Mouse (Mus musculus) heart, embryonic 16.5 days (tissue): ENCODE measurements around the gene Fev. TPM values are rescaled to one million over a fixed set of nuclear protein-coding genes. Genes with fewer than 3 reads are reported as not detected.
A peak's percentile ranks its signal among the peaks of the same experiment; 100 is the strongest.

ENCODE experiments used
- ATAC-seq: fragments of 200-750 bp; cut with Nextera tagmentation; replicated peaks from 2 replicates; pipeline ENCODE4 v1.8.0; 2017; ENCODE audit warnings: moderate number of reproducible peaks; ENCODE audit not compliant: insufficient read depth, low FRiP score; ENCODE audit errors: extremely low read depth
- H3K27ac ChIP-seq: fragments of 300-500 bp; sonication (generic); 2 replicates; pipeline ENCODE4 v1.5.1; 2014; ENCODE audit warnings: mild to moderate bottlenecking, low read length, control low read depth, moderate library complexity
- H3K27me3 ChIP-seq: fragments of 300-500 bp; sonication (generic); 2 replicates; pipeline ENCODE4 v1.6.1; 2014; ENCODE audit warnings: low read length, mixed read lengths; ENCODE audit not compliant: control insufficient read depth, insufficient read depth
- H3K36me3 ChIP-seq: fragments of 300-500 bp; sonication (generic); 2 replicates; pipeline ENCODE4 v1.6.1; 2014; ENCODE audit not compliant: control insufficient read depth, insufficient read depth
- H3K4me1 ChIP-seq: fragments of 300-500 bp; sonication (generic); 2 replicates; pipeline ENCODE4 v1.6.1; 2014; ENCODE audit warnings: low read length, mixed read lengths; ENCODE audit not compliant: control insufficient read depth, insufficient read depth
- H3K4me2 ChIP-seq: fragments of 300-500 bp; sonication (generic); 2 replicates; pipeline ENCODE4 v1.6.1; 2014; ENCODE audit warnings: low read depth, mild to moderate bottlenecking, control low read depth, low read length
- H3K4me3 ChIP-seq: fragments of 300-500 bp; sonication (generic); 2 replicates; pipeline ENCODE4 v1.5.1; 2014; ENCODE audit warnings: mild to moderate bottlenecking, control low read depth, low read length
- H3K9ac ChIP-seq: fragments of 300-500 bp; sonication (generic); 2 replicates; pipeline ENCODE4 v1.6.1; 2014; ENCODE audit warnings: low read length, control low read depth
- H3K9me3 ChIP-seq: fragments of 300-500 bp; sonication (generic); replicated peaks from 2 replicates; pipeline ENCODE4 v1.6.1; 2016; ENCODE audit warnings: low read length; ENCODE audit not compliant: control insufficient read depth
- WGBS: fragments of 180-500 bp; shearing (Covaris S2); extraction: QIAGEN DNeasy Blood & Tissue Kit; methylation state at CpG from one replicate; pipeline ENCODE4 v1.1.7; 2014; 5-methylcytosine and 5-hydroxymethylcytosine counted together
- microRNA counts: library from miRNA; unstranded; fragments of <30 nt; microRNA quantifications from one replicate; lab custom pipeline; 2016
- microRNA-seq: library from miRNA; unstranded; fragments of <30 nt; microRNA quantifications from one replicate; pipeline ENCODE4, GENCODE M21; 2017
- polyA plus RNA-seq: library from polyadenylated mRNA; unstranded; fragments of >200 nt; fragmentation: Nextera tagmentation; extraction: Ambion mirVana; gene quantifications from 2 replicates; pipeline ENCODE4 v1.2.1, GENCODE M21; 2015

Fev gene
- polyA plus RNA-seq, 1 experiment from 2014 or later: 0.66 TPM

DNA sequence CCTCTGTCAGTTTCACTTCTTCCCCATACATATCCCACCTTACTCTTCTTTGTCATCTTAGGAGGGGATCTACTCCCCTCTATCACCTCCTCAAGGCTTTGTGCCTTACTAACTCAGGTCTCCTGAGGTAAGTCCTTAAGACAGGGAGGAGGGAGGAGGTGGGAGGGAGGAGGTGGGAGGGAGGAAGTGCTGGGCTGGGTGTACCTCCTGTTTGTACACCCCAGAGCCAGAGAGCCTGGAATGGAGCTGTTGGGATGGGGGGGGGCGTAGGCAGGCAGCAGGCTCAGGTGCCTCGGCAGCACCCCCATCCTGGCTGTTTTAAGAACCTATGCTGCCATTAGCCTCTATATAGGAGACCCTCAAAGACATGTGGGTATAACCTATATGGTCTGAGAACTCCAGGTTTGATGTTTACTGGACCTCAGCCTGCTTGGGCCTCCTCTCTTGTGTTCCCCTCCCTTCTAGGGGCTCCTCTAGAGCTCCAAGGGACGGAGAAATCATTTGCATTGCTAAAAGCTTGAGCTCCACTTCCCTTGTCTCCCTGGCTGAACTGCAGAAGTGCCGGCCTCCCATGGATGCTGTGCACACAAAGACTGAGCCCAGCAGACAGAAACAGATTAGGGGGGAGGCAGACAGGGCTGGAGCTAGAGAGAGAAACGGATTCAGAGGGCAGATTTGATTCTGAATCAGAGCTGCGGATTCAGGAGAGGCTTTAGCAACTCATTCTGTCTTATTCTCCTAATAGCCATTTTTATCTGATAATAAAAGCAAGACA is 34.0 kb downstream of the Fev start:
- Histone ChIP-seq H3K9me3 (no peaks in the 10 kb centered on the region), H3K4me1 (peaks cover 8% of the 10 kb centered on the region; the same call in 1 of the 2 replicates), H3K4me2 (no peak overlapping the region), H3K4me3 (no peak overlapping the region), H3K27me3 (peaks cover 75% of the 10 kb centered on the region), H3K27ac (no peak overlapping the region), H3K36me3 (no peaks in the 10 kb centered on the region), H3K9ac (no peak overlapping the region)
- no peak for ATAC-seq
- WGBS: 12% methylated on average over 6 of the region's 6 CpGs

DNA sequence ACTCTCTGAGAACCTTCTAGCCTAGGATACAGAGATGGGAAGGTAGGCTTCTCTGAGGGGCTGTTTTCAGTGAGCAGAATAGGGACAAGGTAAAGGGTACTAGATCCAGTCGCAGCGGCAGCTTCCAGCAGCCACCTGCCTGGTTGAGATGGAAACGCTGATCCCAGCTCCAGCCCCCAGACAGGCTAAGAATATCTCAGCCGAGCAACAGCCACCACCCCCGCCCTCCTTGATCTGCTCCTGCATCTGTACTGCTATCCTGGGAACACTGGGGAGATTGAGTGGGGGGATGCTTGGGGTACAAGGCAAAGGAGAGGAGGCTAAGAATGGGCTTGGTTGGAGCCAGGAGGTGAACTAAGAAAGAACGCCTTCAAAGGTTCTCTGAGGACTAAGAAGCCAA is 35.0 kb downstream of the Fev start:
- Histone ChIP-seq H3K27me3 (peaks cover 66% of the 10 kb centered on the region), H3K9me3 (no peaks in the 10 kb centered on the region), H3K4me1 (peaks cover 4% of the 10 kb centered on the region; the same call in 1 of the 2 replicates), H3K4me2 (no peak overlapping the region), H3K36me3 (no peaks in the 10 kb centered on the region), H3K9ac (no peak overlapping the region), H3K4me3 (no peak overlapping the region), H3K27ac (no peak overlapping the region)
- no peak for ATAC-seq
- WGBS: 13% methylated on average over 6 of the region's 6 CpGs

DNA sequence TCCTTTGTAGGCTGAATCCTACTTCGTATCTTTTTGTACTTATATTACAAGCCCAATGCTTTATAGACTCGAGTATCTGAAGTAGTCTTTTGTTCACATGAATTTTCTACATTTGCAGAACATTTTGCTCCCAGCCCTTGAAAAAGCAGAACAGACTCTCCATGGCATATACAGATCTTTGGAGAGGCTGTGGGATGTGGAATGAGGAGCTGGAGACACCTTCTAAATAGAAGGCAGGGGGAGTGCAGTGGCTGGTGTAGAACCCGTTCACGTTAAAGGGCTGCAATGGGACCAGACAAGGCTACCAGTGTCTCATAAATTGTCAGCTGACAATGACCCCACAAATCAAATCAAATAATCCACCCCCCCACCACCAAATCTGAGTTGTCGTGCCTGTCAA is 36.3 kb downstream of the Fev start:
- H3K9me3 ChIP-seq: no peaks in the 10 kb centered on the region
- H3K27me3 ChIP-seq: peaks cover 54% of the 10 kb centered on the region
- no peaks in the 10 kb centered on the region for H3K4me1 ChIP-seq
- H3K27ac ChIP-seq: no peak overlapping the region
- ATAC-seq: no peak
- H3K4me2 ChIP-seq: no peak overlapping the region
- no peak overlapping the region for H3K9ac ChIP-seq
- H3K4me3 ChIP-seq: no peak overlapping the region
- 56% methylated on average over 5 of the region's 5 CpGs for WGBS
- no peaks in the 10 kb centered on the region for H3K36me3 ChIP-seq

DNA sequence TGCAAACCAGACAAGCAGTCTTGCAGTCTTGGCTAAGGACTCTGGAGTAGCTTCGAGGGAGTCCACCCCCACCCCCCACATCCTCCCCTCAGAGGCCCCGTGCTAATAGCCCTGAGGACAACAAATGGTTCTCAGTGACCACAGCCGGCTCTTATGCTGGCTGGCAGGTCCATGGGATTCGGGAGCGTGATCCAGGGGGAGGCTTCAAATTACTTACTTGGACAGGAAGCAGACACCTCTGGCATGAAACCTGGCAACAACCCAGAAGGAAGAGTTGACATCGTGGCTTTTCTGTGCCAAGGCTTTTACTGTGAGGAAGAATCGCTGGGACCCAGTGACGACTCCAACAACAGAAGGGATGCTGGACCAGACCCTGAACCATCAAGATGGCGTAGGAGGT is 38.9 kb downstream of the Fev start:
- no peak overlapping the region for H3K27ac ChIP-seq
- no peaks in the 10 kb centered on the region for H3K9me3 ChIP-seq
- no peak overlapping the region for H3K4me2 ChIP-seq
- 27% methylated on average over 9 of the region's 9 CpGs for WGBS
- H3K9ac ChIP-seq: no peak overlapping the region
- no peaks in the 10 kb centered on the region for H3K36me3 ChIP-seq
- no peak for ATAC-seq
- no peaks in the 10 kb centered on the region for H3K4me1 ChIP-seq
- peaks cover 36% of the 10 kb centered on the region for H3K27me3 ChIP-seq
- H3K4me3 ChIP-seq: no peak overlapping the region

DNA sequence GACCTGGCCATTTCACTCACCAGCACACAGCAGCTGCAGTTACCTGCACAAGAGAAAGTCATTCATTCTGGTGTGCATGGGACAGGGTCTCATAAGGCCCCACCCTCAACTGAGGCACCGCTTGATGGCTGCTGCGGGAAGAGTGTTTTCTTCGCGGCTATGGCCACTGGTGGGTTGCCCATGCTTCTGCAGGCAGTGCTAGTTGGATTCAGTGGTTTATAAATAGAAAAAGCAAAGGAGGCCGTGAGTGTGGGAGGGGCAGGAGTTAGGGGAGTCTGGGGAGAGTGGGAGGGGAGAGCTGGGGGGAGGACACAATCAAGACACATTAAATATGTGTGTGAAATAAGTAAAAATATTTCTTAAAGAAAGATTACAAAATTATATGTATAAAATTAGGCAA is 42.1 kb downstream of the Fev start:
- whole genome bisulfite sequencing: 54% methylated on average over 5 of the region's 5 CpGs
- H3K27ac ChIP-seq: no peak overlapping the region

DNA sequence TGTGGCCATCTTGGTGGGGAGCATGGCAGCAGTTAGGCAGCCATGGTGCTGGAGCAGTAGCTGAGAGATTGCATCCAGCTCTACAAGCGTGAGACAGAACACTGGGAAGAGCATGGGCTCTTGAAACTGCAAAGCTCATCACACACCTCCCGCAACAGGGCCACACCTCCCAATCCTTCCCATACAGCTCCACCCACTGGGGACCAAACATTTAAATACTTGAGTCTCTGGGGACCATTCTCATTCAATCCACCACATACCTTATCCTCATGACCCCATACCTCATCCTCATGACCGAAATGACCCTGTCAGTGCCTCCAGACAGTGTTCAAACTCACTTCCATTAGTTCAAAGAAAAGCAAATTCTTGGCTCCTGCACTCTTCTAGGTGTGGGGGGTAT is 52.0 kb downstream of the Fev start:
- H3K4me2 ChIP-seq: no peak overlapping the region
- H3K4me3 ChIP-seq: no peak overlapping the region
- no peaks in the 10 kb centered on the region for H3K4me1 ChIP-seq
- H3K9me3 ChIP-seq: no peaks in the 10 kb centered on the region
- no peak overlapping the region for H3K9ac ChIP-seq
- WGBS: 65% methylated on average over 3 of the region's 3 CpGs
- H3K27ac ChIP-seq: no peak overlapping the region
- H3K36me3 ChIP-seq: no peaks in the 10 kb centered on the region
- peaks cover 2% of the 10 kb centered on the region; the same call in 1 of the 2 replicates for H3K27me3 ChIP-seq
- ATAC-seq: no peak

More for the DNA sequence above, 42.1 kb downstream of the Fev start:
- Histone ChIP-seq H3K4me3 (no peak overlapping the region), H3K9ac (no peak overlapping the region), H3K4me1 (no peaks in the 10 kb centered on the region), H3K27me3 (peaks cover 14% of the 10 kb centered on the region), H3K36me3 (no peaks in the 10 kb centered on the region), H3K9me3 (no peaks in the 10 kb centered on the region), H3K4me2 (no peak overlapping the region)
- no peak for ATAC-seq

MicroRNAs within 50 kb of the gene (microRNA counts, 519-probe panel; counts per million panel counts)
- microRNA mmu-miR-375 (lab: Ali Mortazavi, UCI): 1,373 counts per million, percentile 8 among the panel's probes with 10 or more counts

Small RNA genes within 50 kb of the gene (microRNA-seq; reads per million reads assigned to microRNA genes)
- 980 reads per million, percentile 79 among the genes with 10 or more reads in this experiment for gene Mir375

Other genes with a start within 250 kb of the Fev start
- gene Ttll4, start 223.7 kb downstream of the Fev start, polyA plus RNA-seq: 7.1 and 10.3 TPM in 2 replicates
- gene Cyp27a1, start 171.8 kb downstream of the Fev start, polyA plus RNA-seq: 12.4 and 13.3 TPM in 2 replicates
- gene Prkag3, start 136.2 kb downstream of the Fev start, polyA plus RNA-seq: 4.6 and 5.7 TPM in 2 replicates
- gene Wnt6, start 113.5 kb downstream of the Fev start, polyA plus RNA-seq: 0.36 and 0.71 TPM in 2 replicates
- 0.20 and 0.24 TPM in 2 replicates for gene Wnt10a, start 93.9 kb downstream of the Fev start, polyA plus RNA-seq
- gene Cdk5r2, start 30.5 kb downstream of the Fev start, polyA plus RNA-seq: not detected in 2 replicates
- gene Cryba2, start 7.7 kb upstream of the Fev start, polyA plus RNA-seq: not detected in 2 replicates
- gene Cfap65, start 50.2 kb upstream of the Fev start, polyA plus RNA-seq: 0.18 and 0.36 TPM in 2 replicates
- 0.14 and 0.17 TPM in 2 replicates for gene Ihh, start 66.3 kb upstream of the Fev start, polyA plus RNA-seq
- 7.5 and 8.8 TPM in 2 replicates for gene Nhej1, start 239.8 kb upstream of the Fev start, polyA plus RNA-seq
- gene Slc23a3, start 248.5 kb upstream of the Fev start, polyA plus RNA-seq: 1.1 TPM in 2 replicates